Mouse (Mus musculus): ENCODE data around the gene Zfp365.

- TF ChIP-seq POLR2A (IDR thresholded peaks at IDR 0.05; ENCODE audit: borderline replicate concordance, control insufficient read depth, low read depth, low read length) (no peak), CTCF (IDR thresholded peaks at IDR 0.05; ENCODE audit: control insufficient read depth, insufficient read depth, low read length) (peak; percentile 83)
Observed at GRCm38 (mm10) chr10:67858878-67859277, 53.6 kb downstream of the Zfp365 start.

Data from bone marrow, adult 2 months (tissue).